Mouse (Mus musculus): ENCODE measurements around the gene Tkt. TPM values are rescaled to one million over a fixed set of nuclear protein-coding genes. Genes with fewer than 3 reads are reported as not detected.

Gene Tkt
- polyA plus RNA-seq, 1 experiment from 2014 or later: 91.9 TPM

- H3K4me3 ChIP-seq (ENCODE audit: low read depth, low read length): no peak overlapping the region
- no peaks in the 10 kb centered on the region for H3K4me1 ChIP-seq (ENCODE audit: control insufficient read depth, insufficient read depth, low read length)
- WGBS: 80% methylated on average over 17 of the region's 17 CpGs
- H3K9ac ChIP-seq (ENCODE audit: low read depth, low read length): no peak overlapping the region
- no peak overlapping the region for H3K27ac ChIP-seq (replicated peaks; ENCODE audit: low read depth, low read length)
- ATAC-seq (ENCODE audit: low read depth): peak; percentile 78
- H3K27me3 ChIP-seq (replicated peaks; ENCODE audit: control insufficient read depth, insufficient read depth, low read length): no peaks in the 10 kb centered on the region
- DNase-seq (ENCODE audit: low spot score): peak; percentile 80
- H3K9me3 ChIP-seq (ENCODE audit: control insufficient read depth, low read length): no peaks in the 10 kb centered on the region
- peaks cover 70% of the 10 kb centered on the region for H3K36me3 ChIP-seq (ENCODE audit: control insufficient read depth, insufficient read depth, low read length)
- no peak overlapping the region for H3K4me2 ChIP-seq (ENCODE audit: low read depth, low read length)
Measured at GRCm38 (mm10) chr14:30559321-30559850, 11.2 kb downstream of the Tkt start.

GRCm38 (mm10) chr14:30560803-30561389 lies 12.7 kb downstream of the Tkt start:
- H3K36me3 ChIP-seq (ENCODE audit: control insufficient read depth, insufficient read depth, low read length): peaks cover 75% of the 10 kb centered on the region
- WGBS: 92% methylated on average over 13 of the region's 13 CpGs
- H3K9ac ChIP-seq (ENCODE audit: low read depth, low read length): no peak overlapping the region
- DNase-seq (ENCODE audit: low spot score) (no peak), ATAC-seq (ENCODE audit: low read depth) (no peak)
- no peaks in the 10 kb centered on the region for H3K9me3 ChIP-seq (ENCODE audit: control insufficient read depth, low read length)
- no peak overlapping the region for H3K4me2 ChIP-seq (ENCODE audit: low read depth, low read length)
- H3K4me3 ChIP-seq (ENCODE audit: low read depth, low read length): no peak overlapping the region
- H3K27me3 ChIP-seq (replicated peaks; ENCODE audit: control insufficient read depth, insufficient read depth, low read length): no peaks in the 10 kb centered on the region
- H3K27ac ChIP-seq (replicated peaks; ENCODE audit: low read depth, low read length): no peak overlapping the region
- no peaks in the 10 kb centered on the region for H3K4me1 ChIP-seq (ENCODE audit: control insufficient read depth, insufficient read depth, low read length)

GRCm38 (mm10) chr14:30561470-30562187 lies 13.5 kb downstream of the Tkt start:
- DNase-seq (ENCODE audit: low spot score): peak; percentile 80
- H3K4me1 ChIP-seq (ENCODE audit: control insufficient read depth, insufficient read depth, low read length): no peaks in the 10 kb centered on the region
- no peak overlapping the region for H3K4me3 ChIP-seq (ENCODE audit: low read depth, low read length)
- H3K9ac ChIP-seq (ENCODE audit: low read depth, low read length): no peak overlapping the region
- no peaks in the 10 kb centered on the region for H3K9me3 ChIP-seq (ENCODE audit: control insufficient read depth, low read length)
- H3K4me2 ChIP-seq (ENCODE audit: low read depth, low read length): no peak overlapping the region
- peaks cover 75% of the 10 kb centered on the region for H3K36me3 ChIP-seq (ENCODE audit: control insufficient read depth, insufficient read depth, low read length)
- no peaks in the 10 kb centered on the region for H3K27me3 ChIP-seq (replicated peaks; ENCODE audit: control insufficient read depth, insufficient read depth, low read length)
- WGBS: 76% methylated on average over 14 of the region's 14 CpGs
- H3K27ac ChIP-seq (replicated peaks; ENCODE audit: low read depth, low read length): no peak overlapping the region
- ATAC-seq (ENCODE audit: low read depth): peak; percentile 67

DNA sequence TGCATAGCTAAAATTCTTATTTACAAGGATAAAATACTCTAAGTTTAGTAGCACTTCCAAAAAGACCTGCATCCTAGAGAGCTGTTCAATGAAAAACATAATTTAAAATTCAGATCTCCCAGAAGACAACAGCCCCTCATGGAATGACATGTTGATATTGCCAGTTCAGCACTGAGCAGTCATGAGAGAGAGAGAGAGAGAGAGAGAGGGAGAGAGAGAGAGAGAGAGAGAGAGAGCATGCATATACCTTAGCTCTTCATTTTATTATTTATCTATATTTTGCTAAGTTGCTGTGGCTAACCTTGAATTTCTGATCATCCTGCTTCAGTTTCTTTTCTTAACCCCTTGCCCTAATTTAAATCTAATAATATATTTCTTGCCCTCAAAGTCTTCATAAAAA lies 14.2 kb downstream of the Tkt start:
- ATAC-seq (ENCODE audit: low read depth): no peak
- H3K9me3 ChIP-seq (ENCODE audit: control insufficient read depth, low read length): no peaks in the 10 kb centered on the region

GRCm38 (mm10) chr14:30564451-30564850 lies 16.3 kb downstream of the Tkt start:
- Histone ChIP-seq H3K27me3 (replicated peaks; ENCODE audit: control insufficient read depth, insufficient read depth, low read length) (no peaks in the 10 kb centered on the region), H3K4me2 (ENCODE audit: low read depth, low read length) (no peak overlapping the region), H3K27ac (replicated peaks; ENCODE audit: low read depth, low read length) (no peak overlapping the region), H3K36me3 (ENCODE audit: control insufficient read depth, insufficient read depth, low read length) (peaks cover 83% of the 10 kb centered on the region), H3K4me1 (ENCODE audit: control insufficient read depth, insufficient read depth, low read length) (no peaks in the 10 kb centered on the region), H3K9me3 (ENCODE audit: control insufficient read depth, low read length) (no peaks in the 10 kb centered on the region), H3K4me3 (ENCODE audit: low read depth, low read length) (no peak overlapping the region), H3K9ac (ENCODE audit: low read depth, low read length) (no peak overlapping the region)
- DNase-seq (ENCODE audit: low spot score) (no peak), ATAC-seq (ENCODE audit: low read depth) (no peak)
- WGBS: 92% methylated on average over 2 of the region's 2 CpGs

More for the DNA sequence above, 14.2 kb downstream of the Tkt start:
- Histone ChIP-seq H3K27ac (replicated peaks; ENCODE audit: low read depth, low read length) (no peak overlapping the region), H3K4me3 (ENCODE audit: low read depth, low read length) (no peak overlapping the region), H3K27me3 (replicated peaks; ENCODE audit: control insufficient read depth, insufficient read depth, low read length) (no peaks in the 10 kb centered on the region), H3K4me1 (ENCODE audit: control insufficient read depth, insufficient read depth, low read length) (no peaks in the 10 kb centered on the region), H3K9ac (ENCODE audit: low read depth, low read length) (no peak overlapping the region), H3K36me3 (ENCODE audit: control insufficient read depth, insufficient read depth, low read length) (peaks cover 77% of the 10 kb centered on the region), H3K4me2 (ENCODE audit: low read depth, low read length) (no peak overlapping the region)
- no peak for DNase-seq (ENCODE audit: low spot score)

- H3K9me3 ChIP-seq (ENCODE audit: control insufficient read depth, low read length): no peaks in the 10 kb centered on the region
- no peak overlapping the region for H3K9ac ChIP-seq (ENCODE audit: low read depth, low read length)
- no peak for ATAC-seq (ENCODE audit: low read depth)
- H3K36me3 ChIP-seq (ENCODE audit: control insufficient read depth, insufficient read depth, low read length): peaks cover 83% of the 10 kb centered on the region
- no peak for DNase-seq (ENCODE audit: low spot score)
- H3K4me2 ChIP-seq (ENCODE audit: low read depth, low read length): no peak overlapping the region
- WGBS: 87% methylated on average over 6 of the region's 6 CpGs
- H3K27me3 ChIP-seq (replicated peaks; ENCODE audit: control insufficient read depth, insufficient read depth, low read length): no peaks in the 10 kb centered on the region
- H3K4me3 ChIP-seq (ENCODE audit: low read depth, low read length): no peak overlapping the region
- H3K4me1 ChIP-seq (ENCODE audit: control insufficient read depth, insufficient read depth, low read length): no peaks in the 10 kb centered on the region
- H3K27ac ChIP-seq (replicated peaks; ENCODE audit: low read depth, low read length): no peak overlapping the region
Measured at GRCm38 (mm10) chr14:30566317-30566716, 18.2 kb downstream of the Tkt start.

DNA sequence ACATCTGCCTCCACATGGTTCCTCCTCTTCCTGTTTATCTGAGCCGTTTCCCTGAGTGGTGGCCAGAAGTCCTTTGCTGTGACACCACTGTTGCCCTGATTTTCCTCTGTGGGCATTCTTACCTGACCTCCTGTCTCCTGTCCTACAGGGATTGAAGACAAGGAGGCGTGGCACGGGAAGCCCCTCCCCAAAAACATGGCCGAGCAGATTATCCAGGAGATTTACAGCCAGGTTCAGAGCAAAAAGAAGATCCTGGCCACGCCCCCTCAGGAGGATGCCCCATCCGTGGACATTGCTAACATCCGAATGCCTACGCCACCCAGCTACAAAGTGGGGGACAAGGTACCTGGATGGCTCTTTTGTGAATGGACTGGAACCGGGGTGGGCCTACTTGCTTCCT lies 19.9 kb downstream of the Tkt start:
- Histone ChIP-seq H3K9me3 (ENCODE audit: control insufficient read depth, low read length) (no peaks in the 10 kb centered on the region), H3K4me2 (ENCODE audit: low read depth, low read length) (no peak overlapping the region), H3K4me1 (ENCODE audit: control insufficient read depth, insufficient read depth, low read length) (no peaks in the 10 kb centered on the region), H3K9ac (ENCODE audit: low read depth, low read length) (no peak overlapping the region), H3K27me3 (replicated peaks; ENCODE audit: control insufficient read depth, insufficient read depth, low read length) (no peaks in the 10 kb centered on the region), H3K4me3 (ENCODE audit: low read depth, low read length) (no peak overlapping the region), H3K27ac (replicated peaks; ENCODE audit: low read depth, low read length) (no peak overlapping the region), H3K36me3 (ENCODE audit: control insufficient read depth, insufficient read depth, low read length) (peaks cover 94% of the 10 kb centered on the region)
- no peak for DNase-seq (ENCODE audit: low spot score)
- 88% methylated on average over 9 of the region's 9 CpGs for WGBS
- no peak for ATAC-seq (ENCODE audit: low read depth)

DNA sequence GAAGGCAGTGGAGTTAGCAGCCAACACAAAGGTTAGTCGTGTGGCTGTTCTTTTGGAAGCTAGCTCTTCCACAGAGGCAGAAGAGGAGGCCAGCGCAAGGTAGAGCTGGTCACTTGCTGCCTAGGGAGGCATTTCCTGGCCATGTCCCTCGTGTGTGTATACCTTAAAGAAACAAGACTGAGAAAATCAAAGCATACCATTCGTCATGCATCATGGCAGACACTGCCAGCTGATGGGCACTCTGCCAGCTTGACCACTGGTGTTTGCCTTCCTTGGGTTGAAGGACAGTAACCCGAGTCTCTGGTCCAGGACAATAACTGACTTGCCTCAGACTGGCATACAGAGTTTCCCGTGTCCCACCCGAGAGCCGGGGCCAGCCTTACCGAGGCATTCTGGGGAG lies 22.1 kb downstream of the Tkt start:
- WGBS: 84% methylated on average over 9 of the region's 9 CpGs
- no peak overlapping the region for H3K4me3 ChIP-seq (ENCODE audit: low read depth, low read length)
- H3K9me3 ChIP-seq (ENCODE audit: control insufficient read depth, low read length): no peaks in the 10 kb centered on the region
- no peak overlapping the region for H3K9ac ChIP-seq (ENCODE audit: low read depth, low read length)
- ATAC-seq (ENCODE audit: low read depth) (no peak), DNase-seq (ENCODE audit: low spot score) (no peak)
- H3K36me3 ChIP-seq (ENCODE audit: control insufficient read depth, insufficient read depth, low read length): peaks cover 91% of the 10 kb centered on the region
- no peaks in the 10 kb centered on the region for H3K4me1 ChIP-seq (ENCODE audit: control insufficient read depth, insufficient read depth, low read length)
- H3K4me2 ChIP-seq (ENCODE audit: low read depth, low read length): no peak overlapping the region
- no peak overlapping the region for H3K27ac ChIP-seq (replicated peaks; ENCODE audit: low read depth, low read length)
- H3K27me3 ChIP-seq (replicated peaks; ENCODE audit: control insufficient read depth, insufficient read depth, low read length): no peaks in the 10 kb centered on the region

GRCm38 (mm10) chr14:30572253-30572652 lies 24.1 kb downstream of the Tkt start:
- Histone ChIP-seq H3K9ac (ENCODE audit: low read depth, low read length) (no peak overlapping the region), H3K4me3 (ENCODE audit: low read depth, low read length) (no peak overlapping the region), H3K36me3 (ENCODE audit: control insufficient read depth, insufficient read depth, low read length) (peaks cover 77% of the 10 kb centered on the region), H3K27me3 (replicated peaks; ENCODE audit: control insufficient read depth, insufficient read depth, low read length) (no peaks in the 10 kb centered on the region), H3K9me3 (ENCODE audit: control insufficient read depth, low read length) (no peaks in the 10 kb centered on the region), H3K4me2 (ENCODE audit: low read depth, low read length) (no peak overlapping the region), H3K4me1 (ENCODE audit: control insufficient read depth, insufficient read depth, low read length) (no peaks in the 10 kb centered on the region), H3K27ac (replicated peaks; ENCODE audit: low read depth, low read length) (no peak overlapping the region)
- DNase-seq (ENCODE audit: low spot score): no peak
- no peak for ATAC-seq (ENCODE audit: low read depth)
- 82% methylated on average over 10 of the region's 10 CpGs for WGBS

Measured in embryonic facial prominence, embryonic 14.5 days (tissue).